Mouse (Mus musculus) heart, postnatal 0 days (tissue): ENCODE measurements around the gene Vps52. TPM values are rescaled to one million over a fixed set of nuclear protein-coding genes. Genes with fewer than 3 reads are reported as not detected.
A peak's percentile ranks its signal among the peaks of the same experiment; 100 is the strongest.

ENCODE experiments used
- ATAC-seq: fragments of 200-750 bp; cut with Nextera tagmentation; 2 replicates; pipeline ENCODE4 v1.8.0; 2017; ENCODE audit warnings: low read depth, moderate number of reproducible peaks, moderate library complexity; ENCODE audit not compliant: insufficient read depth
- DNase-seq: peaks from one replicate; pipeline ENCODE4 v3.0.0-alpha.2; 2016; ENCODE audit warnings: low spot score
- H3K27ac ChIP-seq: fragments of 300-500 bp; sonication (generic); 2 replicates; pipeline ENCODE4 v1.5.1; 2014; ENCODE audit warnings: low read depth, mild to moderate bottlenecking
- H3K27me3 ChIP-seq: fragments of 300-500 bp; sonication (generic); 2 replicates; pipeline ENCODE4 v1.6.1; 2014; ENCODE audit warnings: low read length, mixed read lengths; ENCODE audit not compliant: control insufficient read depth, insufficient read depth
- H3K36me3 ChIP-seq: fragments of 300-500 bp; sonication (generic); replicated peaks from 2 replicates; pipeline ENCODE4 v1.6.1; 2014; ENCODE audit warnings: low read length, mixed read lengths; ENCODE audit not compliant: control insufficient read depth, insufficient read depth
- H3K4me1 ChIP-seq: fragments of 300-500 bp; sonication (generic); 2 replicates; pipeline ENCODE4 v1.6.1; 2014; ENCODE audit warnings: antibody characterized with exemption; ENCODE audit not compliant: control insufficient read depth, insufficient read depth
- H3K4me2 ChIP-seq: fragments of 300-500 bp; sonication (generic); 2 replicates; pipeline ENCODE4 v1.6.1; 2014; ENCODE audit warnings: low read depth, mild to moderate bottlenecking, low read length, moderate library complexity
- H3K4me3 ChIP-seq: fragments of 300-500 bp; sonication (generic); 2 replicates; pipeline ENCODE4 v1.5.1; 2014; ENCODE audit warnings: low read depth, low read length
- H3K9ac ChIP-seq: fragments of 300-500 bp; sonication (generic); replicated peaks from 2 replicates; pipeline ENCODE4 v1.6.1; 2014; ENCODE audit warnings: low read depth, low read length, mixed read lengths
- H3K9me3 ChIP-seq: fragments of 300-500 bp; sonication (generic); replicated peaks from 2 replicates; pipeline ENCODE4 v1.6.1; 2016; ENCODE audit warnings: low read length; ENCODE audit not compliant: control insufficient read depth
- CTCF ChIP-seq: IDR thresholded peaks from 2 replicates; pipeline ENCODE4 v1.5.1; 2016; ENCODE audit warnings: antibody characterized with exemption, control low read depth, low read depth
- EP300 ChIP-seq: IDR thresholded peaks from 2 replicates; pipeline ENCODE4 v1.6.1; 2016; ENCODE audit warnings: antibody characterized with exemption, low read depth
- WGBS: fragments of 180-500 bp; shearing (Covaris S2); extraction: QIAGEN DNeasy Blood & Tissue Kit; methylation state at CpG from one replicate; pipeline ENCODE4 v1.1.7; 2014; 5-methylcytosine and 5-hydroxymethylcytosine counted together
- polyA plus RNA-seq: library from polyadenylated mRNA; unstranded; fragments of >200 nt; fragmentation: Nextera tagmentation; extraction: Ambion mirVana; gene quantifications from 2 replicates; pipeline ENCODE4 v1.2.1, GENCODE M21; 2015
- total RNA-seq: library from RNA; depleted of rRNA; stranded (reverse); fragments of >200 nt; gene quantifications from 2 replicates; pipeline ENCODE4 v1.2.3, GENCODE M21; 2014; ENCODE audit warnings: low replicate concordance

Vps52 gene
- total and polyA plus RNA-seq, 2 experiments from 2014 or later, result 27.8 to 31.8 TPM

DNA sequence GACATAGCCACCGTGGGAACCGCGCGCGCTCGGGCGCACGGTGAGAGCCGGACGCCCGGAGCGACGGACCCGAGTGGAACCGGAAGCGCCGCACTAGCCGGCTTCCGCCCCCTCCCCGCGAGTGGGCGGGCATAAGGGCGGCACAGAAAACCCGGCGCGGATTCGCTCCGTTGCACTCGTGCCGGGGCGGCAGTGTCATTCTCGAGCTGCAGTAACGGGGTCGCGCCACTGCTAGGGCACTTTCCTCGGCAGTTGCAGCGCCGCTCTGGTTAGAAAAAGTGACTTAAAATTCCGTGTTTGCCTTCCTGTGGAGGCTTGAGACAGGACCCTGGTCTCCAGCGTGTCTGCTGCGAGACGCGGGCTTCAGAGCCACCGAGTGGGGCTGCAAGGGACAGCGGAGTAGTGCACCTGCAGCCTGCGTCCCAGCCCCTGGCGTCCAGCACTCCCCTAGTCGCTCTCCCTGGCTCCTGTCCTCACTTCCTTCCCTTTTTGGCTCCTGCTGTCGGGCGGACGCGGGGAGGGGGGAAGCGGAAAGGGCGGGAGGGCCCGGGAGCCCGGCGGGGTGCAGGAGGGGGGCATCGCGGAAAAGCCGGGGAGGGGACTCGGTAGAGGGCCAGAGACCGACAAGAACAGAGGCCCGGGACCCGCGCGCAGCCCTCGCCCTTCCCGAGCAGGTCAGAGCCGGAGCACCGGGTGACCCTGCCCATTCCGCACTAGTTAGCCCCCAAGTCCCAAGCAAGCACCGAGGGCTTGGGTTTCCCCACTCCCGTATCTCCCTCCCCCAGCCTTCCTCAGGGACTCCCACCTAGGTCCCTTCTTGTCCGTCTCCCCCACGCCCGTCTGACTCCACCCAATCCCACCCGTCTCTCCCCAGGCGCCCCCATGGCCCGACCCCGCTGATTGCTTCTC is 26.0 kb upstream of the Vps52 start, which contains the start of gene Rgl2:
TSS of gene Rgl2 (plus strand) at position 173 of the 909 bp plus-strand sequence.
- H3K9me3 ChIP-seq, result no peaks in the 10 kb centered on the region
- ATAC-seq (peak; percentile 87), DNase-seq (peak; percentile 86)
- peaks cover 39% of the 10 kb centered on the region for H3K36me3 ChIP-seq
- peak within 1 kb of the TSS; percentile 91 for H3K9ac ChIP-seq
- peak within 1 kb of the TSS; percentile 95 for H3K27ac ChIP-seq
- peak within 1 kb of the TSS; percentile 91 for H3K4me3 ChIP-seq
- no peaks in the 10 kb centered on the region for H3K27me3 ChIP-seq
- WGBS, result under 1% methylated on average over 68 of the region's 80 CpGs
- H3K4me2 ChIP-seq, result peak within 1 kb of the TSS; percentile 98
- TF ChIP-seq CTCF (peak; percentile 15; the same call in 1 of the 2 replicates), EP300 (peak; percentile 55; the same call in 1 of the 2 replicates)
- peaks cover 6% of the 10 kb centered on the region; the same call in 1 of the 2 replicates for H3K4me1 ChIP-seq

DNA sequence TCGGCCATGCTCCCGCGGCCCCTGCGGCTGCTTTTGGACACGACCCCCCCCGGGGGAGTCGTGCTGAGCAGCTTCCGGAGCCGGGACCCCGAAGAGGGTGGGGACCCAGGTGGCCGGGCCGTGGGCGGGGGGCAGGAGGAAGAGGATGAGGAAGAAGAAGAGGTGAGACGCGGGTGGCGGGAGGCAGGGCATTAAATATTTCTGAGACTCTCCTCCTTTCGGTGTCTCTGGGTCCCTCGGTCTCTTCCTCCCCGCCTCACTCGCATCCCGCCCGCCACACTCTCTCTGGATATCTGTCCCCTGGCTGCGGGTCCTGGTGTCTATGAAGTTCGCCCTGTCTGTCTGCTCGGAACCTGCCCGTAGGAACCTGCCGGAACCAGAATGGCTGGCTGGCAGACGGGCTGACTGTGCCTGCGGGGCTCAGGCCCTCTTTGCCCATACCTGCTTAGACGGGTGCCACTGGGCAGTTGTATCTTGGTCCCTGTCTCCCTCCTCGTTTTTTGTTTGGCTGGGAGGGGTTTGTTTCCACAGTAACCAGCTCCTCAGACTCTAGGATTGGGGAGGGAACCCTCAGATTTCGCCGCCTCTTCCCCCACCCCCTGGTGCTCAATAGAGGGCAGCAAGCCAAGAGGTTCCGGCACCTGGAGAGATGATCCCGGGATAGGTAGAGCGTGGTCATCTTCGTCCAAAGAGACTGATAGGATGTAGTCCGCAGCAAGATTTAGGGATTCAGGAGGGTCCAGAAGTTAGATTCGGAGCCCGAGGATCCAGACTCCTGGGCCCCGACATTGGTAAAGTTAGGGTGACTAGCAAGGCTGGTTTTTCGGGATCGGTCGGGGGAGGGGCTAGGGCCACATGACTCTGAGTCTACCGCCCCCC is 25.1 kb upstream of the Vps52 start:
- Histone ChIP-seq H3K4me1 (peaks cover 6% of the 10 kb centered on the region; the same call in 1 of the 2 replicates), H3K9ac (peak overlapping the region; percentile 91), H3K9me3 (no peaks in the 10 kb centered on the region), H3K4me3 (peak overlapping the region; percentile 91), H3K27ac (peak overlapping the region; percentile 95), H3K27me3 (no peaks in the 10 kb centered on the region), H3K4me2 (peak overlapping the region; percentile 98), H3K36me3 (peaks cover 48% of the 10 kb centered on the region)
- under 1% methylated on average over 44 of the region's 45 CpGs for WGBS
- ATAC-seq, result no peak
- TF ChIP-seq CTCF (no peak), EP300 (no peak)
- DNase-seq, result peak; percentile 13

DNA sequence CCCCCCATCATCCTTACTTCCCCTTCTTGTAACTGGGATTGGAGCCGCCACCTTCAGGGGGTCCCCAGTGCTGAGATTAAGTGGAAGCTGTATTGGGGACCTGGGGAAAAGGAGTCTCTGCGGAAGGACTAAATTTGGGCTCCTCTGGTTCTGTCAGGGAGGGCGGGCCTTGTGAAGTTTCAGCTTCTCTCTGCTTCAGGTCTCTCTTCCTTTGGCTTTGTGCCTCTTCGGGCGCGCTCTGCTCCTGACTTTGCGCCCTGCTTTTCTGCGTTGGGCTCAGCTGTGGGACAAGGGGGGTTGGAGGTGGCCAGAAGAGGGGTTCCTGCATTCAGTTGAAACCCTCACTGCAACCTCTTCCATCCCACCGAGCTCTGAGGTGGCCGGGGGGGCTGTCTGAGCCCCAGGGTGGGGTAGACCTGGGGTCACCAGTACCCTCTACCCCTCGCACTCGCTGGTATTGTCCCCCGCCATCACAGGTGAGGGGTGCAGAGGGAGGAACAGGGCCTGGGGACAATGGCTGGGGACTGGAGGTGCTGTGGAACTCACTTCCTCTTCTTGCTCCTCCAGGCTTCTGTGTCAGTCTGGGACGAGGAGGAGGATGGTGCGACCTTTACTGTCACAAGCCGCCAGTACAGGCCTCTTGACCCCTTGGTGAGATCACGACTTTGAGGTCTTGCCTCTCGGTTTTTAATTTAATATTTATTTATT is 24.3 kb upstream of the Vps52 start:
- ATAC-seq (no peak), DNase-seq (peak; percentile 4)
- H3K9me3 ChIP-seq, result no peaks in the 10 kb centered on the region
- WGBS, result 52% methylated on average over 18 of the region's 18 CpGs
- no peak overlapping the region for H3K27ac ChIP-seq
- H3K4me1 ChIP-seq, result peaks cover 6% of the 10 kb centered on the region; the same call in 1 of the 2 replicates
- no peaks in the 10 kb centered on the region for H3K27me3 ChIP-seq
- TF ChIP-seq CTCF (no peak), EP300 (no peak)
- H3K4me3 ChIP-seq, result peak overlapping the region; percentile 91
- H3K36me3 ChIP-seq, result peaks cover 49% of the 10 kb centered on the region
- H3K9ac ChIP-seq, result peak overlapping the region; percentile 91
- H3K4me2 ChIP-seq, result peak overlapping the region; percentile 98

DNA sequence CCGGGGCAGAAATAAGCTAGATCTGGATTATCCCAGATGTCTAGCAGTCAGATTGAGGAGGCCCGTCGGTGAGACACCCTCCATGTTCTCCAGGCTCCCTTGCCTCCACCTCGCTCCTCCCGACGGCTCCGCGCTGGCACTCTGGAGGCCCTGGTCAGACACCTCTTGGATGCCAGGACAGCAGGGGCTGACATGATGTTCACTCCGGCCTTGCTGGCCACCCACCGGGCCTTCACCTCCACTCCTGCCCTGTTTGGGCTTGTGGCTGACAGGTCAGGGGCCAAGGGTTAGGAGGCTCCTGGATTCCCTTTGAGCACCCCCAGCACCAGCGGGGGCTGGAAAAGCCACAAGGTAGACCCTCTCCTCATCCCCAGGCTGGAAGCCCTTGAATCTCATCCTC is 23.7 kb upstream of the Vps52 start:
- peaks cover 47% of the 10 kb centered on the region for H3K36me3 ChIP-seq
- DNase-seq (peak; percentile 1), ATAC-seq (no peak)
- 91% methylated on average over 11 of the region's 11 CpGs for WGBS
- no peak overlapping the region for H3K9ac ChIP-seq
- TF ChIP-seq EP300 (no peak), CTCF (no peak)
- H3K4me2 ChIP-seq, result no peak overlapping the region
- H3K4me1 ChIP-seq, result peaks cover 6% of the 10 kb centered on the region; the same call in 1 of the 2 replicates
- H3K9me3 ChIP-seq, result no peaks in the 10 kb centered on the region
- no peaks in the 10 kb centered on the region for H3K27me3 ChIP-seq
- no peak overlapping the region for H3K4me3 ChIP-seq
- no peak overlapping the region for H3K27ac ChIP-seq

DNA sequence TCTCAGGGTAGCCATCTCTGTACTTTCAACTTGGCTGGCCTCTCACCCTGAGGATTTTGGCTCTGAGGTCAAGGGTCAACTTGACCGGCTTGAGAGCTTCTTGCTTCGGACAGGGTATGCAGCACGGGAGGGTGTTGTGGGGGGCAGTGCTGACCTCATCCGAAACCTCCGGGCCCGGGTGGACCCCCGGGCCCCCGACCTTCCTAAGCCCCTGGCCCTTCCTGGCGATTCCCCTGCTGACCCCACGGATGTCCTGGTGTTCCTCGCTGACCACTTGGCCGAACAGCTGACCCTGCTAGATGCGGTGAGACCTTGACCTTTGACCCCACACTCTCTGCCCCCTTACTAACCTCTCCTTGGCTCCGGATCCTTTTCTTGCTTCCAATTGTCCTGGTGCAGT is 23.2 kb upstream of the Vps52 start:
- no peak overlapping the region for H3K4me2 ChIP-seq
- H3K9ac ChIP-seq, result no peak overlapping the region
- no peak overlapping the region for H3K4me3 ChIP-seq
- no peak for DNase-seq
- ATAC-seq, result no peak
- peaks cover 6% of the 10 kb centered on the region; the same call in 1 of the 2 replicates for H3K4me1 ChIP-seq
- H3K9me3 ChIP-seq, result no peaks in the 10 kb centered on the region
- H3K27me3 ChIP-seq, result no peaks in the 10 kb centered on the region
- no peak overlapping the region for H3K27ac ChIP-seq
- TF ChIP-seq EP300, result no peak
- TF ChIP-seq CTCF, result no peak
- H3K36me3 ChIP-seq, result peaks cover 52% of the 10 kb centered on the region
- 83% methylated on average over 14 of the region's 14 CpGs for WGBS
